Mouse (Mus musculus): ENCODE measurements around the gene Gk. TPM values are rescaled to one million over a fixed set of nuclear protein-coding genes. Genes with fewer than 3 reads are reported as not detected.
A peak's percentile ranks its signal among the peaks of the same experiment; 100 is the strongest.

Gene Gk
- polyA plus RNA-seq, 1 experiment from 2014 or later: 7.7 TPM

DNA sequence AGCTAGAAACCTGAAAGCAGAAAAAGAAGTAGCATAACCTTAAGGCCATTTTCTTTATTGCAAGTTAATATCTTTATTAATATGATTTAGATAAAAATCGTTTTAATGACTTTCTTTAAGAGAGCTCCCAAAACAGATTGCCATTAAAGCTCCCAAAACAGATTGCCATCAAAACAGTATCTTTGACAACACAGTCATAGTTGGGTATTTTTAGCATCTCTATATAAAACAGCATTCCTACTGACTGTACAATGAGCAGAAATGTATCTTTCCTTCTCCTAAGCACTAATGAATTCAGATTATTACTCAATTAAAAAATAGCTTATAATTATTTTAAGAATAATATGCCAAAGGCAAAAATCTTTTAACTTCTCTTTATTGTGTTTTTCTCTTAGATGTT, 94.5 kb downstream of the Gk start:
- DNase-seq (ENCODE audit: low spot score): no peak
- H3K4me2 ChIP-seq (ENCODE audit: low read length): no peak overlapping the region
- no peak overlapping the region for H3K9ac ChIP-seq (ENCODE audit: low read length)
- no peaks in the 10 kb centered on the region for H3K36me3 ChIP-seq (ENCODE audit: control insufficient read depth, insufficient read depth, low read length)
- 65% methylated on average over 1 of the region's 1 CpGs for WGBS
- H3K4me1 ChIP-seq (ENCODE audit: control insufficient read depth, insufficient read depth, low read length): no peaks in the 10 kb centered on the region
- H3K27me3 ChIP-seq (replicated peaks; ENCODE audit: control insufficient read depth, insufficient read depth, low read length): no peaks in the 10 kb centered on the region
- H3K27ac ChIP-seq (ENCODE audit: low read depth, low read length): no peak overlapping the region
- H3K4me3 ChIP-seq (ENCODE audit: low read depth, low read length): no peak overlapping the region
- H3K9me3 ChIP-seq (replicated peaks; ENCODE audit: control insufficient read depth, low read length): no peaks in the 10 kb centered on the region
- ATAC-seq: no peak

DNA sequence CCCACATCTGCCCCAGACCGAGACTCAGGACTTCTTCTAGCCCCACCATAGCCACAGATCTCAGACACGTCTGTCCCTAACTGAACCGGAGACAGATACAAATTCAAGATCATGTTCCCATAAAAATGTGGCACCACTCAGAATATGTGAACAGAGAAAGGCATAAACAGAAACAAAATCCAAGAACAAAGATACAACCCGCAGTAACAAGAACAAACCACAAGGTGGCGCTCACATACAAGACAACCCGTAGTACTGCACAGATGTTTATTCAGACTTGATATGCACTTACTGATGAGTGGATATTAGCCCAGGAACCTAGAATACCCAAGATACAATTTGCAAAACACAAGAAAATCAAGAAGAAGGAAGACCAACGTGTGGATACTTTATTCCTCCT, 99.8 kb downstream of the Gk start:
- no peaks in the 10 kb centered on the region for H3K27me3 ChIP-seq (replicated peaks; ENCODE audit: control insufficient read depth, insufficient read depth, low read length)
- no peaks in the 10 kb centered on the region for H3K36me3 ChIP-seq (ENCODE audit: control insufficient read depth, insufficient read depth, low read length)
- H3K4me3 ChIP-seq (ENCODE audit: low read depth, low read length): no peak overlapping the region
- WGBS: 25% methylated on average over 7 of the region's 7 CpGs
- peak; percentile 53 for DNase-seq (ENCODE audit: low spot score)
- H3K4me2 ChIP-seq (ENCODE audit: low read length): no peak overlapping the region
- no peaks in the 10 kb centered on the region for H3K9me3 ChIP-seq (replicated peaks; ENCODE audit: control insufficient read depth, low read length)
- H3K9ac ChIP-seq (ENCODE audit: low read length): no peak overlapping the region
- H3K27ac ChIP-seq (ENCODE audit: low read depth, low read length): no peak overlapping the region
- no peaks in the 10 kb centered on the region for H3K4me1 ChIP-seq (ENCODE audit: control insufficient read depth, insufficient read depth, low read length)
- ATAC-seq: peak; percentile 67

Other genes starting within 250 kb of the Gk start
- gene Tab3, start 202.8 kb downstream of the Gk start, polyA plus RNA-seq (2014; fragmentation: Nextera tagmentation; extraction: Ambion mirVana): 6.1 and 6.4 TPM in 2 replicates
- gene 5430427O19Rik, start 93.5 kb upstream of the Gk start, polyA plus RNA-seq (2014; fragmentation: Nextera tagmentation; extraction: Ambion mirVana): 0.05 and 0.08 TPM in 2 replicates